Mouse (Mus musculus): ENCODE data around the gene Tmem245. TPM values are rescaled to one million over a fixed set of nuclear protein-coding genes. Genes with fewer than 3 reads are reported as not detected.

Gene Tmem245
- 7.4 and 17.2 TPM in 2 replicates for polyA plus RNA-seq (2012; ENCODE audit: insufficient read depth, insufficient read length, missing spikeins)

GRCm38 (mm10) chr4:56946641-56947640 is at the start of gene Tmem245:
Tmem245 (minus strand) TSS chr4:56947437.
- Histone ChIP-seq H3K4me3 (ENCODE audit: insufficient read depth, low read depth, low read length) (peak within 1 kb of the TSS; percentile 87), H3K4me1 (ENCODE audit: control insufficient read depth, insufficient read depth, insufficient read length, low read length) (peaks cover 38% of the 10 kb centered on the region), H3K27ac (replicated peaks; ENCODE audit: low read depth, low read length) (peak within 1 kb of the TSS; percentile 95)

GRCm38 (mm10) chr4:56993331-56993730 is 46.1 kb upstream of the Tmem245 start:
- Histone ChIP-seq H3K27ac (replicated peaks; ENCODE audit: low read depth, low read length) (no peak overlapping the region), H3K4me3 (ENCODE audit: insufficient read depth, low read depth, low read length) (no peak overlapping the region), H3K4me1 (ENCODE audit: control insufficient read depth, insufficient read depth, insufficient read length, low read length) (no peaks in the 10 kb centered on the region)

- Histone ChIP-seq H3K4me1 (ENCODE audit: control insufficient read depth, insufficient read depth, insufficient read length, low read length) (no peaks in the 10 kb centered on the region), H3K4me3 (ENCODE audit: insufficient read depth, low read depth, low read length) (no peak overlapping the region), H3K27ac (replicated peaks; ENCODE audit: low read depth, low read length) (no peak overlapping the region)
Observed at GRCm38 (mm10) chr4:56991951-56992350, 44.7 kb upstream of the Tmem245 start.

- Histone ChIP-seq H3K4me1 (ENCODE audit: control insufficient read depth, insufficient read depth, insufficient read length, low read length) (no peaks in the 10 kb centered on the region), H3K4me3 (ENCODE audit: insufficient read depth, low read depth, low read length) (peak within 1 kb of the TSS; percentile 45)
Observed at GRCm38 (mm10) chr4:56990215-56990584, 43.0 kb upstream of the Tmem245 start, which contains the start of gene Frrs1l. Frrs1l (minus strand) TSS chr4:56990391.

GRCm38 (mm10) chr4:56989431-56990214 is 42.4 kb upstream of the Tmem245 start:
- Histone ChIP-seq H3K27ac (replicated peaks; ENCODE audit: low read depth, low read length) (no peak overlapping the region), H3K4me1 (ENCODE audit: control insufficient read depth, insufficient read depth, insufficient read length, low read length) (no peaks in the 10 kb centered on the region), H3K4me3 (ENCODE audit: insufficient read depth, low read depth, low read length) (peak overlapping the region; percentile 45)

More at GRCm38 (mm10) chr4:56990215-56990584, 43.0 kb upstream of the Tmem245 start, which contains the start of gene Frrs1l:
- no peak within 1 kb of the TSS for H3K27ac ChIP-seq (replicated peaks; ENCODE audit: low read depth, low read length)

- Histone ChIP-seq H3K27ac (replicated peaks; ENCODE audit: low read depth, low read length) (peak overlapping the region; percentile 91), H3K4me3 (ENCODE audit: insufficient read depth, low read depth, low read length) (no peak overlapping the region), H3K4me1 (ENCODE audit: control insufficient read depth, insufficient read depth, insufficient read length, low read length) (peaks cover 12% of the 10 kb centered on the region; the same call in 1 of the 2 replicates)
Observed at GRCm38 (mm10) chr4:56965586-56966179, 18.4 kb upstream of the Tmem245 start.

- Histone ChIP-seq H3K27ac (replicated peaks; ENCODE audit: low read depth, low read length) (no peak overlapping the region), H3K4me3 (ENCODE audit: insufficient read depth, low read depth, low read length) (no peak overlapping the region), H3K4me1 (ENCODE audit: control insufficient read depth, insufficient read depth, insufficient read length, low read length) (peaks cover 15% of the 10 kb centered on the region; the same call in 1 of the 2 replicates)
Observed at GRCm38 (mm10) chr4:56963687-56964086, 16.4 kb upstream of the Tmem245 start.

GRCm38 (mm10) chr4:56961320-56961925 is 14.2 kb upstream of the Tmem245 start:
- H3K4me3 ChIP-seq (ENCODE audit: insufficient read depth, low read depth, low read length) = no peak overlapping the region
- H3K27ac ChIP-seq (replicated peaks; ENCODE audit: low read depth, low read length) = peak overlapping the region; percentile 35
- H3K4me1 ChIP-seq (ENCODE audit: control insufficient read depth, insufficient read depth, insufficient read length, low read length) = peaks cover 17% of the 10 kb centered on the region; the same call in 1 of the 2 replicates

- peaks cover 16% of the 10 kb centered on the region; the same call in 1 of the 2 replicates for H3K4me1 ChIP-seq (ENCODE audit: control insufficient read depth, insufficient read depth, insufficient read length, low read length)
- no peak overlapping the region for H3K4me3 ChIP-seq (ENCODE audit: insufficient read depth, low read depth, low read length)
- H3K27ac ChIP-seq (replicated peaks; ENCODE audit: low read depth, low read length) = no peak overlapping the region
Observed at GRCm38 (mm10) chr4:56957518-56957917, 10.3 kb upstream of the Tmem245 start.

- Histone ChIP-seq H3K4me3 (ENCODE audit: insufficient read depth, low read depth, low read length) (no peak overlapping the region), H3K4me1 (ENCODE audit: control insufficient read depth, insufficient read depth, insufficient read length, low read length) (peaks cover 14% of the 10 kb centered on the region), H3K27ac (replicated peaks; ENCODE audit: low read depth, low read length) (no peak overlapping the region; the same call in 1 of the 2 replicates)
Observed at GRCm38 (mm10) chr4:56953235-56953634, 6.0 kb upstream of the Tmem245 start.

- no peak overlapping the region for H3K4me3 ChIP-seq (ENCODE audit: insufficient read depth, low read depth, low read length)
- no peak overlapping the region for H3K27ac ChIP-seq (replicated peaks; ENCODE audit: low read depth, low read length)
- peaks cover 14% of the 10 kb centered on the region for H3K4me1 ChIP-seq (ENCODE audit: control insufficient read depth, insufficient read depth, insufficient read length, low read length)
Observed at GRCm38 (mm10) chr4:56951701-56952100, 4.5 kb upstream of the Tmem245 start.

GRCm38 (mm10) chr4:56949494-56949893 is 2.3 kb upstream of the Tmem245 start:
- Histone ChIP-seq H3K4me1 (ENCODE audit: control insufficient read depth, insufficient read depth, insufficient read length, low read length) (peaks cover 20% of the 10 kb centered on the region), H3K27ac (replicated peaks; ENCODE audit: low read depth, low read length) (peak overlapping the region; percentile 93), H3K4me3 (ENCODE audit: insufficient read depth, low read depth, low read length) (no peak overlapping the region)

- H3K27ac ChIP-seq (replicated peaks; ENCODE audit: low read depth, low read length) = peak overlapping the region; percentile 95
- peak overlapping the region; percentile 87 for H3K4me3 ChIP-seq (ENCODE audit: insufficient read depth, low read depth, low read length)
- H3K4me1 ChIP-seq (ENCODE audit: control insufficient read depth, insufficient read depth, insufficient read length, low read length) = peaks cover 38% of the 10 kb centered on the region
Observed at GRCm38 (mm10) chr4:56946180-56946579, 1.1 kb downstream of the Tmem245 start.

- H3K4me1 ChIP-seq (ENCODE audit: control insufficient read depth, insufficient read depth, insufficient read length, low read length) = peaks cover 33% of the 10 kb centered on the region
- peak overlapping the region; percentile 22; the same call in 1 of the 2 replicates for H3K4me3 ChIP-seq (ENCODE audit: insufficient read depth, low read depth, low read length)
- H3K27ac ChIP-seq (replicated peaks; ENCODE audit: low read depth, low read length) = peak overlapping the region; percentile 88
Observed at GRCm38 (mm10) chr4:56944286-56944685, 3.0 kb downstream of the Tmem245 start.
